Mouse (Mus musculus): ENCODE data around the gene Mr1.

- TF ChIP-seq CTCF (IDR thresholded peaks at IDR 0.05; ENCODE audit: low read depth) (no peak), EP300 (optimal IDR thresholded peaks at IDR 0.05) (no peak)
Observed at GRCm38 (mm10) chr1:155090327-155090726, 56.3 kb downstream of the Mr1 start.
